Mouse (Mus musculus) adrenal gland, adult 8-10 months (tissue): ENCODE measurements at regions not wholly inside any gene's neighbourhood (a gene's known extent, or its start where the extent isn't known, plus 50 kb on each side); places are given as distances from the start of the nearest gene placed in this dataset.

Experiments used
- DNase-seq: peaks from one replicate; pipeline ENCODE4 v3.0.0; 2022

DNA sequence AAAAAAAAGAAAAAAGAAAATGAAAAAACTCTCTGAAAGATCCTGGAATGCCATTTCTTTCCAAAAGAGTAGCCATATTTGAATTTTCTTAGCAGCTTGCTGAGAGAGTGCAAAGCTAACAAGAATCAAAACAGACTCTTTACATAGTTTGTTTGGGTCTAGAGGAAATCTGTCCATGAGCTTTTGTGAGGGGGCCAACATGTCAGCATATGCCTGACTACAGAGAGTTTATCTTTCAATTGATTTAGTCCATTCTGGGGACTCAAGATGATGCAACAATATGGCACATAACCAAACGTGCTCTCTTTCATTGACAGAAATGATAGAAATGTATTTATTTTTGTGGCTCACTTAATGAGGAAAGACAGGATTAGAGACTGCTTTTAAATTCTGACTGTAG, 822.8 kb upstream of the Acvr2a start:
- DNase-seq = no peak

DNA sequence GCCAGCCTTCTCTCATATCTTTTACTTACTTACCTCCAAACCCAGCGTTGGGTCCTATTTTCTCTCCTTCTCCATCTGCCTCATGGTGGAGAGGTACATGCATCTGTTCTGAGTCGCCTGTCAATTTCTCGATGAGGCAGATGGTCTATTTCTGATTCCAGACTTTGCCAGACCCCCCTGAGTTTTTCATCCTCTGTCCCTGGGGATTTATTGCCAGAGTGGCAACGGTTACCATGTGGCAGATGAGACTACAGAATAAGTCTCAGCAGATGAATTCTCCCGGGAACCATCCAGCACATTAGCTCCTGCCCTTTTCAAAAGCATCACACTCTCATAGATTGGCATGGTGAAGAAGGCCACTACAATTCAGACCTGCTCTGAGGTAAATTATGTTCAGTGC, 819.7 kb upstream of the Acvr2a start:
- no peak for DNase-seq

DNA sequence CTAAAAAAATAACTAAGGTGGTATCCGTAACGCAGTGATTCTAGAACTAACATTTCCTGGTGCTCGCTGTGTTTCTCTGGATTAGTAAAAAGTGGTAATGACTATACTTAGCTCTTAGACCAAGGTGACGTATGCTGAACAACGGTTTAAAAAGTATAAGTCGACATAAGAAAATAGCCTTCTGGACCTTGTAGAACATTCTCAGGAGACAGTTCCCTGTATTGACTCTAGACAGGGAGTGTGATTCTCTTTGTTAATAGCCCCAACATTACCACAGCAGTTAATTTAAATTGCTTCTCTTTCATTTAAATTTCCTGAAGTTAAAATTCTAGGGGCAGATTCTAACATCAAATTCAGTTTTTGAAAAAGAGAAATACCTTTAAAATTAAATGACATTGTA, 812.7 kb upstream of the Acvr2a start:
- DNase-seq = no peak

DNA sequence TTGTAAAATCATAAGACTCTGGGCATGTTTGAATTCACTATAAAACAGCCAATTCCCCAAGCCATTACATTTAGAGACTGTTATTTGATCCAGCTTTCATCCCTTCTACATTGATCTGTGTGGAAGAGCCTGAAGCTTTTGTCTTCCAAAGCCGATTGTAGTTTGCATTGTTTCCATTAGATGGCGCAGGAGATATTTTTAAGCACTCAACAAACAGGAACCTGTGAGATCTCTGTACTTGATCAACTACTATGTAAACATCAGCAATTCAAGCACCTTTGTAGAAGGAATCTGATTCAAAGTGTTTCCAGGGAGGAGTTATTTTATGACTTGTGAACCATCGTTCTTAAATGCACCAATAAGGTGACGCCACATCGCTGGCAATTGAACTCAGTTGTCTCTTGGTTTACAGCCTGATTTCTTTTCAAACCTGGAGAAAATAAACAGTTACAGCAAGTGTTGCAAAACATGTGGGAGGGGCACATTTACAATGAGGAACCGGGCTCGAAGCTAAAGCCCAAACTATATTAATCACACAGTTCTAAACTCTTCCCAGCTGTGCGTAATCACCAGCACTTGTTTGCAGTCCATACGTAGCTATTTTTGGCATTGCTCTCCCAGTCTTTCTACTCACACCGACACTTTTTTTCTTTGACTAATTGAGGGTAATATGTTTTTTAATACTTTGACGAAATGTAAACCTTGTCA, 812.0 kb upstream of the Acvr2a start:
- peak; percentile 5 for DNase-seq

- no peak for DNase-seq
Observed at GRCm38 (mm10) chr2:48010308-48010707, 803.6 kb upstream of the Acvr2a start.

- DNase-seq = no peak
Observed at GRCm38 (mm10) chr2:48027559-48027958, 786.4 kb upstream of the Acvr2a start.

- no peak for DNase-seq
Observed at GRCm38 (mm10) chr2:48061375-48061774, 752.5 kb upstream of the Acvr2a start.

GRCm38 (mm10) chr2:48063436-48063835, 750.5 kb upstream of the Acvr2a start:
- DNase-seq = no peak

DNA sequence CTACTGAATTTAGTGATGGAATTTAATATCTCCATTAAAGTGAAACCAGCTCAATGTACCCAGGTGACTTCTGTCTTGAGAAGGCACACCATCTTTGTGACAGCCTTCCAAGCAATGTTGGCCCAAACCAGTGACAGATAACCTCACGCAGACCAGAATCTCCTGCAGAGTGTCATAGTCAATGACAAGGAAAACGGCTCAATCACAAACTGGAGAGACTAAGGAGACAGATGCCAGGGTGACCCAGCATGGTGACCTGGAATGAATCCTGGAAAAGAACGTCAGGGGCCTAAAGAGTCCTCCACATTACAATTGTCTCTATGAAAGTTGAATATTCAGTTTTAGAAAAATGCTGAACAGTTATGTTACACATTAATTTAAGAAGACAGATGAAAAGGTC, 748.7 kb upstream of the Acvr2a start:
- DNase-seq = no peak

DNA sequence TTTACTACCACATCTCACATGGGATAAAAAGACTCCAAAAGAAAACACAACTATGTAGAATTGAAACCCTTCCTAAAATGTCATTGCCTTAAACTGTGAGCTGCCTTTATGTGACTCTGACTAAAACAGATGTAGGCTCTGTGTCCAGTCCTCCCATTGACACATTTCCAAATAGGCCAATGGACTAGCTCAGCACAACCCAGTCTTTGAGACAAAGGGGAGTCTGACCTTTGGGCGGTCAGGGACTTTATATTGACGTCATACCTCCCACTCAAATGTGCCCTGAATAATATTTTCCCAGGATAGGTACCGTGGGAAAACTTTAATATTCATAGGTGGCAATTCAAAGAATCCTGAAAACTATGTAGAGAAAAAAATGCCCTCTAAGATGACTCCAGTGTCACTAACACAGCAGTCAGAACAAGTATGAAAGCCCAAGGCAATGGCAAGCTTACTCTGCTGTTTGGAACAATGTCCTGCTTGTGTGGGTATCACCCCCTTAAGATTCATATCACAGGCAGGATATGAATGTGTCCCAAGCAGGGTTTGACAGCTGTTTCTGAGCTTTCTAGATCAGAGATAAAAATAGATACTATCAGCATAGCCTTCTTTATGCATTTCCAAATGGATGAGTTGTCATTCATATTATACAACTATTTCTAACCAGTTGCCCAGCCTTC, 731.6 kb upstream of the Acvr2a start:
- DNase-seq = no peak

DNA sequence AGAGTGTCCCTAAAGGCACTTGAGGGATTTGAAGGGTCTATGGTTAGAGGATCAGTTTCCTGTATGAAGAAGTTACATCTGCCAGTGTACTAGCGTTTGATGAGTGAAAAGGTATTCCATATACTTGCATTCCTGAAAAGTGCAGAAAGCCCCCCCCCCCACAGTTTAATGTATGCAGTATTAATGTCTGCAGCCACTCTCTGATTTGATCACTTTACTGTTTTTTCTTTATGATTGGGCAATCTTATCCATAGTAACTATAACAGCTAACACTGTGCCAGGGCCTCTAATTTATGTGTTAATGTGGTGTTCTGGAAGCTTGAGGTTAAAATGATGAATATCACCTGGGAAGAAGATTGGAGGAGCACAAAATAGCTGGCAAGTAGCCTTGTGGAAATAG, 715.6 kb upstream of the Acvr2a start:
- DNase-seq = no peak

GRCm38 (mm10) chr2:48098931-48099531, 714.9 kb upstream of the Acvr2a start:
- no peak for DNase-seq

- no peak for DNase-seq
Observed at GRCm38 (mm10) chr2:48123662-48124061, 690.2 kb upstream of the Acvr2a start.

DNA sequence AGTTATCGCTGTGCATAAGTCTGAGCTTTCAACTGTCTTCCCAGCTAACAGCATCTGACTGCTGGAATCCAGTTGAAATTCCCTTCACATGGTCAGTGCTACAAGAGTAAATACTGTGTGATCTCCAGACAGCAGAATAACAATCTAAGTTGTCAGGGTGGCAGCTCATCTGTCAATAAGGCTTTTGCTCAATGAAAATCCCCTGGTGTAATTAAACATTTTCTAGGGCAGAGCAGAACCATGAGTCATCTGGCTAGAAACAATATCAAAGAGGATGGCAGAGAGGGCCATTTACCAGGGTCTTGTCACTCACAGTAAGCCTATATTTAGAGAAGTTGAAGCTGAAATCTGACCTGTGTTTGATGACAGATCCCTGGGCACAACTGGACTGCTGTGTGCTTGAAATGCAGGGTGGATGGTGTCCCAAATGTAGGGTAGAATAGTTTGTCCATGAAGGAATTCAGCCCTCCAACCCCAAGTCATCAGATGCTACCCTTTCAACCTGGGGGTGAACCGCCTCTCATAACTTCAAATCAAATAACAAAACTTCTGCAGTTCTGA, 675.8 kb upstream of the Acvr2a start:
- DNase-seq = no peak

DNA sequence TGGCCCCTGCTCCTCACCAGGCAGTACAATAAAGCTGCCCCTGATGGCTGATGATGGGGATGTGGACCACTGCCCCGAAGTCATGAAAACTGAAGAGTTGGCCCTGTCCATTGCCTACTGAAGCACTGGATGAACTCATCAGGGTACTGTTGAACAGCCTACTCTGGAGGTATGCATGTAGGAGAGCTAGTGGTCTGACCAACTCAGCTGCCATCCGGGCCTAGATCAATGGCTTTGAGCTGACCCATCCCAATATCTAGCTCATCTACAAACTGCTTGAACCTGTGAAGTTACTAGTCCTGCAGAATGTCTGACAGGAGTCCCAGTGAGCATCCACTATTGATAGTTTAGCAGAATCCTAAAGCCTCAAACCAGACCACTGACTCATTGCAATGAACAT, 672.6 kb upstream of the Acvr2a start:
- DNase-seq = no peak

DNA sequence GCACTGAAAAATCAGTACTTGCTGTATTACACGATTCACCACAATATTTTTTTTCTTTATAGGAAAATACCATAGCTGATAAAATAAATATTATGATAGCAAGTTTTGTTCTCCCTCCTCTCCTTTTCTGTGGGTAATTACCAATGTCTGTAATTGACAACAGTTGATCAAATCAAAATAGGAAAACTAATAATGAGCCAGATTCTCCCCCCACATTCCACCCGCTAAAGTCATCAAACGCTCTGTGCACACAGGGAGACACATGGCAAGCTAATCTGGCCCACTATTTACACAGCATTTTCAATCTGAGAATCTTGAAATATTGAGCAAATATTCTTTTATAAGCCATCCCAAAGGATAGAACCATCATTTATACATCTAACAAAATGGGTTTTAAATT, 659.2 kb upstream of the Acvr2a start:
- no peak for DNase-seq

- no peak for DNase-seq
Observed at GRCm38 (mm10) chr2:48172626-48173025, 641.3 kb upstream of the Acvr2a start.

- DNase-seq = no peak
Observed at GRCm38 (mm10) chr2:48186161-48186560, 627.7 kb upstream of the Acvr2a start.

DNA sequence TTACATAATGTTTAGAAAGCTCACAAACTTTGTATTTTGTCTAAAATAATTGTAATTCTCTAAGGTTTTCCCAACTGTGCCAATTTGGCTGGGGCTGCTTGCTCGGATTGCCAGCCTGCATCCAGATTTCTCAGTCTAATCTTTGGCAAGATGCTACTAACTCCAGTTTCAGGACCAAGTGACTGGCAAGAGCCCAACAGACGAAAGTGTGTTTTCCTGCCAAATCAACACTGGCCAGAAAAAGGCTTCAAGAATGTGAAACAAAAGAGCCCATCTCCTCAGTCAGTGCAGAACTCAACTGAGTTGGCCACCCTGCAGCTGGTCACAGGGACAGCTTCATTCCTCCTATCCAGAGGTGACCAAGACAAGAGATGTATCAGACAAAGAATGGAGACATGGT, 627.3 kb upstream of the Acvr2a start:
- peak; percentile 3 for DNase-seq

- DNase-seq = no peak
Observed at GRCm38 (mm10) chr2:48211804-48212203, 602.1 kb upstream of the Acvr2a start.

GRCm38 (mm10) chr2:48220771-48221170, 593.1 kb upstream of the Acvr2a start:
- DNase-seq = no peak

DNA sequence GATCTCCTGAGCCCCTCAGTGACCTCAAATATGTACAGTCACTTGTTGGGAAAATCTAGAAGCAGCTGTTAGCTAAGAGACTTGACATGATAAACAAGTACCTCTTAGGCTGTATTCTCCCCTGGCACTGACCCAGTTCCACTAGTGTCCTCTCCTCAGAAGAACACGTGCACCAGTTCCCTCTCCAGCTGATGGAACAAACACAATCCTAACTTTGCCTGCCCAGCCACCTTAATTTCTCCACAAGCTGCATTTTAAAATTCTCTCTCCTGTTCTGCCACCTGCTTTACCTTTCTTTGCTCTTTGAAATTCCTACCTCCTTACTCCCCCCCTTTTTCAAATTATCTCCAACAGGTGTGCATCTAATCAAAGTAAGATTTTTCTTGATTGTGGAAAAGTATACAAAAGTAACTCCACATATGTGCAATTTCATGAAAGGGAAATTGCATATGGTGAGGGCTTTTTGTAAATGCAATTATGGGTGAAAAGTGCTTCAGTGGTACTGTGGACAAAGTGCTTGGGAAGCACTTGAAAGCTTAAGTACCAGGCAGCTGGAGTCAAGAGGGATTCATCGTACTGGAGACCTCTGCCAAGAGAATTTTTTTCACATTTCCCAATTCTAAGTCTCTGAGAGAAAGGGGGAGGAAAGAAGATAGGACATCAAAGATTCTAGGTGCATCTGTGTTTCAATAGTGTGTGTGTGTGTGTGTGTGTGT, 590.7 kb upstream of the Acvr2a start:
- no peak for DNase-seq

DNA sequence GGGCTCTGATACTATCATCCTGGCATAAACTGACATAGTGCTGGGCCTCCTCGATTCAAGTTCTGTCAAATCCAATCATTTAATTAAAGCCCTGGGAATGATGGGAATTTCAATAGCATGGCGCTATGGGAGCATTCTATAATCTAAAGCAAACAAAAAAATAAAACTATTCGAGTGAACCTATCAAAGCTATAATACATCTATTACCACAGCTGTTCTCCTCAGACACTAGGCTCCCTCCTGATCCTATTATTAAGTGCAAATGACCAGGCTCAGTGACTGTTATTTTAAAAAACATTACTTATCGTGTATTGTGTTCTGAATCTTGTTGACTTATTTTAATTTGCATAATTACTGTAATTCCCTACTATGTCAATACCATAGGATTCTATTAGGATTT, 563.7 kb upstream of the Acvr2a start:
- DNase-seq = no peak
